Mouse (Mus musculus): Measurements from ENCODE around the gene Lamp2.

DNA sequence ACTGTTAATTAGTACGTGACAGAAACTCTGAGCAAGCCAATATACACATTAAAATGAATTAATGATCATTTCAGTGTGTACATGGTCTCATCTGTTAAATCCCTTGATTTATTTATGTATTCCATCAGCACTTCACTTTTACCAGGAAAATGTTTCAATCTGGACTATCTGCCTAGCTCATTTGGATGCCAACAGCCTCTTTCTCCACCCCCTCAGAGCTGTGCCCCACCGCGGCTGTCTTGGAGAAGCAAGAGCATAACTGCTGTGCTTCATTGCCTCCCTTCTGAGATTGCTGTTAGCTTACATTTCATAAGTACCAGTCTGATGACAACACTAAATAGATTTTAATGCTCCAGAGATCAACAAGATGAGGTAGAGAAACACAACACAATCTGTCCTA lies 52.4 kb downstream of the Lamp2 start:
- TF ChIP-seq POLR2A (IDR thresholded peaks at IDR 0.05; ENCODE audit: control insufficient read depth, extremely low read depth, insufficient read depth, low read length, poor library complexity) (no peak), CTCF (IDR thresholded peaks at IDR 0.05; ENCODE audit: borderline replicate concordance, control insufficient read depth, extremely low read depth, insufficient read depth, low read length, poor library complexity) (no peak)

All from thymus, adult 2 months (tissue).